Mouse (Mus musculus) thymus, postnatal 14 days (tissue): Measurements from ENCODE around the gene Nudt16l1.

Source experiments
- DNase-seq: peaks from one replicate; pipeline ENCODE4 v3.0.0; 2021

The Nudt16l1 gene

GRCm38 (mm10) chr16:4915931-4916330 lies 22.6 kb upstream of the Nudt16l1 start:
- no peak for DNase-seq

GRCm38 (mm10) chr16:4916608-4917007 lies 22.0 kb upstream of the Nudt16l1 start:
- DNase-seq, result no peak

GRCm38 (mm10) chr16:4920556-4920955 lies 18.0 kb upstream of the Nudt16l1 start:
- DNase-seq, result no peak

- peak; percentile 71 for DNase-seq
These were observed 16.1 kb upstream of the Nudt16l1 start for GRCm38 (mm10) chr16:4922481-4922880.

- DNase-seq, result no peak
These were observed 14.6 kb upstream of the Nudt16l1 start for GRCm38 (mm10) chr16:4923996-4924395.

DNA sequence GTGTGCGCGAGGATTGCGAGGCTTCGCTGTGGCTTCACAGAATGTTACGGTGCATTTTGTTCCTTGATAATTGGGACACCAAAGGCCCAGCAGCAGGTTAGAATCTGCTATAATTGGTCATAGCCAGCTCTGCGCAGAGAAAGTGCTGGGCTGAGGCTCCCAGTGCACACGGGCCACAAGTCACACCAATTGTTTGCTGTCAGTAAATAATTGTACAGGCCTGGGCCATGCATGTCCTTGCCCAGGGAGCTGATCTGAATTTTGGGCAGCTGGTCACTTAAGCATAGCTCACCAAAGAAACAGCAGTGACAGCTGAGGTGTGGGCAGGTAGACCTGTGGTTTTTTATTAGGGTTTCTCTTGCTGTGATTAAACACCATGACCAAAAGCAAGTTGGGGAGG lies 10.6 kb upstream of the Nudt16l1 start:
- DNase-seq, result no peak

- DNase-seq, result no peak
These were observed 10.1 kb upstream of the Nudt16l1 start for GRCm38 (mm10) chr16:4928474-4928873.

DNA sequence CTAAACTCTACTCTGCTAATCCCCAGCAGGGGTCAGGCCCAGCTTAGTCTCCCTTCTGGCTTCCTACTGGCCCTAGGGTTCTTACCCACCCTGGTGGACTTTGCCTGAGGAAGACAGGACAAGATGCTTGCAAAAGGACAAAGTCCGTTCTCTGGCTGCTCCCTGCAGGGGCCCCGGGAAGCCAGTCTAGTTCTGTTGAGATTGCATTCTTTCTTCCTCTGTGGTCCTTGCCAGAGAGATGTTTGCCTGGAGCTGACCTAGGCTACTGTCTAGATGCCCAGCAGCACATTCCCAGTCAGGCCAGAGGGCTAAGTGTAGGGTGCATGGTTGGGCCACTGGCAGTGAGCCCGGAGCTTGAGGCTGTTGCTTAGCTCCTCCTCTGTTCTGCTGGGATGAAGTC lies 6.1 kb upstream of the Nudt16l1 start:
- no peak for DNase-seq

GRCm38 (mm10) chr16:4935430-4935829 lies 3.1 kb upstream of the Nudt16l1 start:
- no peak for DNase-seq

GRCm38 (mm10) chr16:4935931-4936703 lies 2.4 kb upstream of the Nudt16l1 start:
- DNase-seq, result no peak

DNA sequence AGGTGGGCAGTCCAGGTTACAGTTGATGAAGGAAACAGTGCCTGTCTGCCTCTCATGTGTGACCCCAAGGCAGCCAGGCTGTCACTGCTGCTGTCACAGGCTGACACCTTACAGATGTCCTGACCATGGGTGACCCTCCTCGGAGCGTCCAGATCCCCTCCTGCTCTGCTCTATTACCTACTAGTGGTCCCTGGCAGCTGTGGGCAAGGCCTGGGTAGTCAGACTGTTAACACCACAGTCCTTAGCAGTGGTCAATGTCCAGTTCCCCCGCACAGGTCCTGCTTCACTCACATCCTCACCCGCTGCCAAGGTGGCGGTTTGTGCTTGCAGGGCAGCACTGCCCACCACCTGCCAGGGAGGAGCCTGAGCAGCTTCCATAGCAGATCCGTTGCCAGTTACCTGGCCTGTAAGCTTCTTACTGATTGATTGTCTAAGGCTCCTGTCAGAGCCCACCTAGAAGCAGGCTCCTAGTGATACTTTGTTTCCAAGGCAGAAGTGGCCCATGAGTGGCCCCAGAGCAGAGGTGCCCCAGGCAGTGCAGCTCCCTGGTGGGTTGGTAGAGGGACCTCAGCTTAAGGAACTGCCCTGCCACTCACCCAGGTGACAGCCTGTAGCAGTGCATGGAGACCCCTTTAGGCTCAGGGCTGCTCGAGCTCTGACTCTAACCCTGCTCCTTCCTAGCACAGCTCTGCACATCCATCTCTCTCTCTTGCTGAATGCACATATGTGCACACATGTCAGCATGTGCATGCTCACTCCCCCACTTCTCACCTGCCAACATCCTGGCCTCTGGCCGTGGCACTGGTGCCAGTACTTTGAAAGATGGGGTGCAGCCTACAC lies 990 bp upstream of the Nudt16l1 start:
- no peak for DNase-seq

- DNase-seq, result peak; percentile 99
These were observed 428 bp downstream of the Nudt16l1 start for GRCm38 (mm10) chr16:4938989-4939388.

DNA sequence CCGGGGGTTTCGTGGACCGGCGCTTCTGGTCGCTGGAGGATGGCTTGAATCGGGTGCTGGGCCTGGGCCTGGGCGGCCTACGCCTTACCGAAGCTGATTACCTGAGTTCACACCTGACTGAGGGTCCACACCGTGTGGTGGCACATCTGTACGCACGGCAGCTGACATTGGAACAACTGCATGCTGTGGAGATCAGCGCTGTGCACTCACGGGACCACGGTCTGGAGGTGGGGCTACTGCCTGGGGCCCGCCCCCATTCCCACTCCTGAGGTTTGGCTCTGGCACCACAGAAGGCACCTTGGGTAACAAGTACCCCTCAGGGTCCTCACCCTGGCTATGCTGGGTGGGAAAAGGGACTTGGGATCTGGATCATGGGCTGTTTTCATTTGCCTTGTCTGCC lies 851 bp downstream of the Nudt16l1 start:
- DNase-seq, result no peak

DNA sequence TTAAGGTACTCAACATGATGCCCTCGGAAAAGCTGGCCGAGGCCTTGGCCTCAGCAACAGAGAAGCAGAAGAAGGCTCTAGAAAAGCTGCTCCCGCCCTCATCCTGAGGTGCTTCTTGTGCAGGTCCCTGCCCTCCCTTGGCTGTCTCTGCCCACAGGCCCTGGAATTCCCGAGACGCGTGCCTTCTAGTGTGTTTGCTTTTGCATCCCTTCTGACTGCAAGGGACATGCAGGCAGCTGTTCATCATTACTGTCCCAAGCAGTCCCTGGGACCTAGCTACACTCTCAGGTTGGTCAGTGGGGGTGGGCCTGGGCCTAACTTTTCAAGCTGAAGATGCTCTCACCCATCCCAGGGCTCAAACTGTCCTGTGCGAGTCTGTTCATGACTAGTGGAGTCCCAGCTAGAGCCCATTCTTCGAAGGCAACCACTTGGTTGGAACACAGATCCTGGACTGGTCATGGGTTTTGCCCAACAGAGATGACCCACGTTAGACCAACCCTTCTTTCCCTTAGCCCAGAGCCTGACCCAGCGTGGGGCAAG lies 1.8 kb downstream of the Nudt16l1 start:
- DNase-seq, result no peak

DNA sequence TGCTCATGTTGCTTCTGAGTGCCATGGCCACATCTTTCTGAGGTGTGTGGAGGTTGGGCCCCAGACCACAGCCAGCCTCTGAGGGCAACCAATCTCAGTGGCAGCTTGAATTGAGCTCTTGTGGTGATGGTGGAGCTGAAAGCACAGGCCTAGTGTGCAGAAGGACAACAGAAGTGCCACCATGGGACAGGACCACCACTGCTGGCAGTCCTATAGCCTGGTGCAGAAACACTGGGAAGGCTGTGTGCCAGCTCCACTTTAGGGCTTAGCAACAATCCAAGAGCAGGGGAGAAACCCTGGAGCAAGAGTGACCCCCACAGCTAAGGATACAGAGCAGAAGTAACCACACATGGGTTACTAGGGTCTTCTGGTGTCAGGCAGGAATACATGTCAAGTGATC lies 2.5 kb downstream of the Nudt16l1 start:
- DNase-seq, result no peak

GRCm38 (mm10) chr16:4942868-4943267 lies 4.3 kb downstream of the Nudt16l1 start:
- DNase-seq, result no peak

GRCm38 (mm10) chr16:4943431-4943830 lies 4.9 kb downstream of the Nudt16l1 start:
- no peak for DNase-seq

GRCm38 (mm10) chr16:4945415-4945814 lies 6.9 kb downstream of the Nudt16l1 start:
- no peak for DNase-seq

DNA sequence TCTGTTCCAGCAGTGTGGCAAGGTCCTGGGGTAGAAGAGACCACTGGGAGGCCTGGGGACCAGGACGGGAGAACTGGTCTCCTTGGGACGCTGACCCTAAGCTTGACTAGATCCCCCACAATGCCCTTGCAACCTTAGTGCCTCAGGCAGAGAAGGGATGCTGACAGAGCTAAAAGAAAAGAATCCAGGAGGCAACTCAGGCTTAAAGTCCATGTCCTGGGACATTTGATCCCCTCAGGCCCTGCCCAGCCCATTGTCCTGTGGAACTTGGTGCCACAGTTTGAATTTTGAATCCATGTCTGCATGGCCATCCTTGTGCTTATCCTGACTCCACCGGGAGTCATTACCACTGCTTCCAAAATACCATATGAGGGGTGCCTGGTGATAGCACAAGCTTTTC lies 7.6 kb downstream of the Nudt16l1 start:
- DNase-seq, result no peak

GRCm38 (mm10) chr16:4947378-4947777 lies 8.8 kb downstream of the Nudt16l1 start:
- DNase-seq, result no peak

- DNase-seq, result no peak
These were observed 18.0 kb downstream of the Nudt16l1 start for GRCm38 (mm10) chr16:4956609-4957008.

- no peak for DNase-seq
These were observed 18.9 kb downstream of the Nudt16l1 start for GRCm38 (mm10) chr16:4957446-4957845.

GRCm38 (mm10) chr16:4960260-4960659 lies 21.7 kb downstream of the Nudt16l1 start:
- DNase-seq, result no peak

DNA sequence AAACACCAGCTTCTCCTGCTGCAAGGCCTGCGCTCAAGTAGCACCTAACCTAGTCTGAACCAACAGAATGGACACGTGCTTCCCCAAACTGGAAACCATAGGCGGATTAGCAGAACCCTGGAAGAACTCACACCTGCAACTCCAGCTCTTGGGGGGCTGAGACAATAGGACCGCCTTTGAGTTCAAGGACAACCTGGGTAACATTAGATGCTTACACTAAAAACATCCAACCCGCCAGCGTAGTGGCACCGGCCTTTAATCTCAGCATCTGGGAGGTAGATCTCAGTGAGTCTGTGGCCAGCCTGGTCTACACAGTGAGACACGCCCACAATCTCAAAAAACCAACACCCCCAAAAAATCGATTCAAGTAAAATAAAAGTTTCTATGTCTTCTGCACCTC lies 24.8 kb downstream of the Nudt16l1 start:
- DNase-seq, result no peak
